Mouse (Mus musculus): ENCODE measurements around the gene Fam196a. TPM values are rescaled to one million over a fixed set of nuclear protein-coding genes. Genes with fewer than 3 reads are reported as not detected.

Fam196a gene
- polyA plus RNA-seq, 1 experiment from 2014 or later = 0.22 TPM

- 44% methylated on average over 2 of the region's 2 CpGs for WGBS (ENCODE audit: insufficient replicate concordance)
- no peaks in the 10 kb centered on the region for H3K9me3 ChIP-seq (replicated peaks; ENCODE audit: control insufficient read depth, low read length)
- peaks cover 9% of the 10 kb centered on the region for H3K27me3 ChIP-seq (ENCODE audit: control insufficient read depth, insufficient read depth, low read depth, low read length)
- H3K27ac ChIP-seq (ENCODE audit: low read length) = no peak overlapping the region
- H3K4me3 ChIP-seq (ENCODE audit: low read depth, low read length) = no peak overlapping the region
- H3K9ac ChIP-seq (ENCODE audit: low read depth, low read length) = no peak overlapping the region
- ATAC-seq (ENCODE audit: low read depth) = no peak
- no peaks in the 10 kb centered on the region for H3K36me3 ChIP-seq (ENCODE audit: control insufficient read depth, insufficient read depth)
- H3K4me2 ChIP-seq (ENCODE audit: low read depth, low read length) = no peak overlapping the region
- no peaks in the 10 kb centered on the region for H3K4me1 ChIP-seq (ENCODE audit: control insufficient read depth, low read depth, low read length)
Observed at GRCm38 (mm10) chr7:134931886-134932285, 6.3 kb downstream of the Fam196a start.

DNA sequence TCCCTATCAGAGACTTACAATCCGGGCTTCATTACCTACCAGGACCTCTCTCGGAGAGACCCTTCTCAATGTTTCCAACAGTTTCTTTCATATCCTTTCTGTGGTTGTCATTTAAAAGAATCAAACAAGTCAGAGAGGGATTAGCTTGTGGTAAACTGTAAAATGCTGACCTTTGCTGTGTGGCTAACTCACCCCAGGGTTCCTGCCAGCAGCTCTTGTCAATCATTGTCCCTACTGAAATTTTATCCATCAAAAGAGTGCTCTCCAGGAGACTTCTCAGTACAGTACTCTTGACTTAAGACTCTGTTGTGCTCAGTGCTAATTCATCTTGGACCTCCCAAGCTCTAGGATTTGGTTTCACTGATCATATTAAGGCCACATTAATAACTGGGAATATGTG is 36.2 kb downstream of the Fam196a start:
- H3K27me3 ChIP-seq (ENCODE audit: control insufficient read depth, insufficient read depth, low read depth, low read length) = no peaks in the 10 kb centered on the region
- H3K27ac ChIP-seq (ENCODE audit: low read length) = no peak overlapping the region
- no peak overlapping the region for H3K9ac ChIP-seq (ENCODE audit: low read depth, low read length)
- no peaks in the 10 kb centered on the region for H3K9me3 ChIP-seq (replicated peaks; ENCODE audit: control insufficient read depth, low read length)
- no peaks in the 10 kb centered on the region for H3K36me3 ChIP-seq (ENCODE audit: control insufficient read depth, insufficient read depth)
- 49% methylated on average over 2 of the region's 2 CpGs for WGBS (ENCODE audit: insufficient replicate concordance)
- no peaks in the 10 kb centered on the region for H3K4me1 ChIP-seq (ENCODE audit: control insufficient read depth, low read depth, low read length)
- no peak for ATAC-seq (ENCODE audit: low read depth)
- H3K4me3 ChIP-seq (ENCODE audit: low read depth, low read length) = no peak overlapping the region
- H3K4me2 ChIP-seq (ENCODE audit: low read depth, low read length) = no peak overlapping the region

DNA sequence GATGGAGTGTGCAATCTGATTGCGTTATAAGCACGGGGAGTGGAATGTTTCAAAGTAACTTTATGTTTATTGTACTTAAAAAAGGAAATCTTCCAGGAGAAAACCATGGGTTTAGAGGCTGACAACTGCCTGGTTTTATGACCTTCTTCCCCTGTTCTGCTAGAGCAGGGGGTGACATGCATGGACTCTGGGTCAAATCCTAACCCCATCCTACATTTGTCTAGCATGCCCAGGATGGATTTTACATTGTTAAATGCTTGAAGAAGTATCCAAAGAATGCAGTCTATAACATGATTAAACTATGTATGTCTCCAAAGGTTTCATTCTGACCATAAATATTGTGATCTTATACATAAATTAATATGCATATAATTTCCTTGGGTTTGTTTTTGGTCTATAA is 38.8 kb downstream of the Fam196a start:
- no peak overlapping the region for H3K27ac ChIP-seq (ENCODE audit: low read length)
- ATAC-seq (ENCODE audit: low read depth) = no peak
- no peaks in the 10 kb centered on the region for H3K4me1 ChIP-seq (ENCODE audit: control insufficient read depth, low read depth, low read length)
- no peak overlapping the region for H3K4me2 ChIP-seq (ENCODE audit: low read depth, low read length)
- no peaks in the 10 kb centered on the region for H3K36me3 ChIP-seq (ENCODE audit: control insufficient read depth, insufficient read depth)
- H3K9ac ChIP-seq (ENCODE audit: low read depth, low read length) = no peak overlapping the region
- WGBS (ENCODE audit: insufficient replicate concordance) = 61% methylated on average over 2 of the region's 2 CpGs
- no peak overlapping the region for H3K4me3 ChIP-seq (ENCODE audit: low read depth, low read length)
- no peaks in the 10 kb centered on the region for H3K9me3 ChIP-seq (replicated peaks; ENCODE audit: control insufficient read depth, low read length)
- no peaks in the 10 kb centered on the region for H3K27me3 ChIP-seq (ENCODE audit: control insufficient read depth, insufficient read depth, low read depth, low read length)

DNA sequence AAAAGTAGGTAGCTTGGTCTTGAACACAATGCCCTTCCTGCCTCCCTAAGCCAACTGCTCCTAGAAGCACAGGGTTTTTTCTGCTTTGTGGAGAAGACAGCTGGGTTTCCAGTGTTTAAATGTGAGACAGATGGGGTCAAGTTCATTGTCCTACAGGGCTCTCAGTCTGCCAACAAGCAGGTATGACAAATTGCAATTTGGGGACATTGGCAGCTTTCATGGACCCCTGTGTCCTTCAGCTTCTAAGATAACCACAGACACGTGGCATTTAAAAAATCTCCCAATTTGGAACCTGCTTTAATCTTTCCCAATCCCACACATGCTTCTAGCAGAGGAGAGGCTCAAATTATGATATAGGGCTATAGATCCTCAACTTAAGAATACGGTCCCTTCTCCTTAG is 43.6 kb downstream of the Fam196a start:
- Histone ChIP-seq H3K36me3 (ENCODE audit: control insufficient read depth, insufficient read depth) (no peaks in the 10 kb centered on the region), H3K4me1 (ENCODE audit: control insufficient read depth, low read depth, low read length) (no peaks in the 10 kb centered on the region), H3K27me3 (ENCODE audit: control insufficient read depth, insufficient read depth, low read depth, low read length) (no peaks in the 10 kb centered on the region), H3K27ac (ENCODE audit: low read length) (no peak overlapping the region), H3K4me3 (ENCODE audit: low read depth, low read length) (no peak overlapping the region), H3K9ac (ENCODE audit: low read depth, low read length) (no peak overlapping the region), H3K9me3 (replicated peaks; ENCODE audit: control insufficient read depth, low read length) (no peaks in the 10 kb centered on the region), H3K4me2 (ENCODE audit: low read depth, low read length) (no peak overlapping the region)
- WGBS (ENCODE audit: insufficient replicate concordance) = 45% methylated on average over 2 of the region's 2 CpGs
- no peak for ATAC-seq (ENCODE audit: low read depth)

DNA sequence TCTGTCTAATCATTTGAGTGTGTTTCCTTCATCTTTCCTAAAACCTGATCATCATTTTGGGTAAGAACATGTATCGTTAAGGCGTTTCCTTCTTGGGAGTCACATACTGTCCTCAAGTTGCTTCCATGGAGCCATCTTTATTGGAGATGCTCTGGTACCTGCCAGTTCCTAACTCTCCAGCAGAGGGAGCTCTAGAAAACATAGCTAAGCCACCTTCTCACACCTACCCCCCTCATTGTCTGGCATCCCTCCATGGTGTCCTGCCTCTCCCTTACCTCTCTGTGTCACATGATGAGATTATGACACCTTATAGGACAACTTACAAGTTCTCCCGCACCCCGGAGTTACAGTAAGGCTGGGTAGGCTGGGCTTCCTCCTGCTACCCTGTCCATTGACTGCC is 45.3 kb downstream of the Fam196a start:
- Histone ChIP-seq H3K4me1 (ENCODE audit: control insufficient read depth, low read depth, low read length) (no peaks in the 10 kb centered on the region), H3K36me3 (ENCODE audit: control insufficient read depth, insufficient read depth) (no peaks in the 10 kb centered on the region), H3K9me3 (replicated peaks; ENCODE audit: control insufficient read depth, low read length) (no peaks in the 10 kb centered on the region), H3K27ac (ENCODE audit: low read length) (no peak overlapping the region), H3K4me2 (ENCODE audit: low read depth, low read length) (no peak overlapping the region), H3K4me3 (ENCODE audit: low read depth, low read length) (no peak overlapping the region), H3K9ac (ENCODE audit: low read depth, low read length) (no peak overlapping the region), H3K27me3 (ENCODE audit: control insufficient read depth, insufficient read depth, low read depth, low read length) (no peaks in the 10 kb centered on the region)
- WGBS (ENCODE audit: insufficient replicate concordance) = 67% methylated on average over 4 of the region's 4 CpGs
- ATAC-seq (ENCODE audit: low read depth) = no peak

DNA sequence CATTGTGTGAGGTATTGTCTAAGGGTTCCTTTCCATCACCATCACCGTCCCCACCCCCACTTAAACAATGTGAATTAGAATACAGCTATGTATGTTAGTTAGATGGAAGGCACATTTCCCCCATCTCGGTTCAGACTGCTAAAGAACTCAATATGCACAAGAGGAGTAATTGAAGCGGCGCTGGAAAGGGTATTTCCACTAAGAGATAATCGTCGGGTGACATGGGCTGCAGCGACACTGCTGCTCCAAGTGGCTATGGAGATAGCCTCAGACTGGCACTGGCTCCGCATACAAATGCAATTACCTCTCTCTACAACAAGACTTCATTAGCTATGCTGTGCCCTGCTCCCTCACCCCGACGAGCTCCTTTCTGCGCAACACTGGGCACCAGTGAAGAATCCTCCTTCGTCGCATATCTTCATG is 45.8 kb downstream of the Fam196a start:
- Histone ChIP-seq H3K9me3 (replicated peaks; ENCODE audit: control insufficient read depth, low read length) (no peaks in the 10 kb centered on the region), H3K36me3 (ENCODE audit: control insufficient read depth, insufficient read depth) (no peaks in the 10 kb centered on the region), H3K4me2 (ENCODE audit: low read depth, low read length) (no peak overlapping the region), H3K9ac (ENCODE audit: low read depth, low read length) (no peak overlapping the region), H3K27ac (ENCODE audit: low read length) (no peak overlapping the region), H3K4me3 (ENCODE audit: low read depth, low read length) (no peak overlapping the region), H3K27me3 (ENCODE audit: control insufficient read depth, insufficient read depth, low read depth, low read length) (no peaks in the 10 kb centered on the region), H3K4me1 (ENCODE audit: control insufficient read depth, low read depth, low read length) (no peaks in the 10 kb centered on the region)
- 76% methylated on average over 13 of the region's 13 CpGs for WGBS (ENCODE audit: insufficient replicate concordance)
- no peak for ATAC-seq (ENCODE audit: low read depth)

- H3K27ac ChIP-seq (ENCODE audit: low read length) = no peak overlapping the region
- no peaks in the 10 kb centered on the region for H3K36me3 ChIP-seq (ENCODE audit: control insufficient read depth, insufficient read depth)
- H3K9ac ChIP-seq (ENCODE audit: low read depth, low read length) = no peak overlapping the region
- ATAC-seq (ENCODE audit: low read depth) = no peak
- no peak overlapping the region for H3K4me3 ChIP-seq (ENCODE audit: low read depth, low read length)
- H3K27me3 ChIP-seq (ENCODE audit: control insufficient read depth, insufficient read depth, low read depth, low read length) = no peaks in the 10 kb centered on the region
- H3K4me2 ChIP-seq (ENCODE audit: low read depth, low read length) = no peak overlapping the region
- no peaks in the 10 kb centered on the region for H3K9me3 ChIP-seq (replicated peaks; ENCODE audit: control insufficient read depth, low read length)
- WGBS (ENCODE audit: insufficient replicate concordance) = 72% methylated on average over 6 of the region's 6 CpGs
- H3K4me1 ChIP-seq (ENCODE audit: control insufficient read depth, low read depth, low read length) = no peaks in the 10 kb centered on the region
Observed at GRCm38 (mm10) chr7:134883516-134883915, 54.7 kb downstream of the Fam196a start.

DNA sequence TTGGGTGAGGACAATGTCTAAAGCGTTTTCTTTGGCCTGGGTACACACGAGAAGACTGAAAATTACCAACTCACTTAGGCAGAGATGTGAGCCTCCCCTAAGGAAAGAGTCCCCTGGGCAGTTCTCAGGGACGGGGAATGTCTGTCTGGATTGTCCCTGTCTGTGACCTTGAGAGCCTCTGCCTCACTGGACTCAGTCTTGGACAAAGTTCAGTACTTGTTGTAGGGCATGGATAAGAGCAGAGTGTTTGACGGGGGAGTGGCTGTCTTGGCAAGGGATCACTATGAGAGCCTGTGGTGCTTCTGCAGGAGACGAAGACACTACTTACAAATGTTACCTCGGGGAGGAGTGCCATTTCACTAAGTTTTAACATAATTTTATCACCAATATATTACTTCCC is 57.8 kb downstream of the Fam196a start:
- no peaks in the 10 kb centered on the region for H3K4me1 ChIP-seq (ENCODE audit: control insufficient read depth, low read depth, low read length)
- 59% methylated on average over 6 of the region's 6 CpGs for WGBS (ENCODE audit: insufficient replicate concordance)
- no peaks in the 10 kb centered on the region for H3K36me3 ChIP-seq (ENCODE audit: control insufficient read depth, insufficient read depth)
- no peak overlapping the region for H3K9ac ChIP-seq (ENCODE audit: low read depth, low read length)
- H3K4me2 ChIP-seq (ENCODE audit: low read depth, low read length) = no peak overlapping the region
- no peak for ATAC-seq (ENCODE audit: low read depth)
- H3K27me3 ChIP-seq (ENCODE audit: control insufficient read depth, insufficient read depth, low read depth, low read length) = no peaks in the 10 kb centered on the region
- no peak overlapping the region for H3K27ac ChIP-seq (ENCODE audit: low read length)
- H3K9me3 ChIP-seq (replicated peaks; ENCODE audit: control insufficient read depth, low read length) = no peaks in the 10 kb centered on the region
- H3K4me3 ChIP-seq (ENCODE audit: low read depth, low read length) = no peak overlapping the region

- no peak overlapping the region for H3K4me3 ChIP-seq (ENCODE audit: low read depth, low read length)
- no peaks in the 10 kb centered on the region for H3K4me1 ChIP-seq (ENCODE audit: control insufficient read depth, low read depth, low read length)
- H3K36me3 ChIP-seq (ENCODE audit: control insufficient read depth, insufficient read depth) = no peaks in the 10 kb centered on the region
- ATAC-seq (ENCODE audit: low read depth) = no peak
- no peak overlapping the region for H3K4me2 ChIP-seq (ENCODE audit: low read depth, low read length)
- no peak overlapping the region for H3K27ac ChIP-seq (ENCODE audit: low read length)
- H3K9ac ChIP-seq (ENCODE audit: low read depth, low read length) = no peak overlapping the region
- no peaks in the 10 kb centered on the region for H3K27me3 ChIP-seq (ENCODE audit: control insufficient read depth, insufficient read depth, low read depth, low read length)
- 69% methylated on average over 6 of the region's 6 CpGs for WGBS (ENCODE audit: insufficient replicate concordance)
- no peaks in the 10 kb centered on the region for H3K9me3 ChIP-seq (replicated peaks; ENCODE audit: control insufficient read depth, low read length)
Observed at GRCm38 (mm10) chr7:134878985-134879384, 59.2 kb downstream of the Fam196a start.

GRCm38 (mm10) chr7:134872981-134873380 is 65.2 kb downstream of the Fam196a start:
- H3K9ac ChIP-seq (ENCODE audit: low read depth, low read length) = no peak overlapping the region
- no peak overlapping the region for H3K27ac ChIP-seq (ENCODE audit: low read length)
- H3K4me2 ChIP-seq (ENCODE audit: low read depth, low read length) = no peak overlapping the region
- H3K4me1 ChIP-seq (ENCODE audit: control insufficient read depth, low read depth, low read length) = no peaks in the 10 kb centered on the region
- no peaks in the 10 kb centered on the region for H3K36me3 ChIP-seq (ENCODE audit: control insufficient read depth, insufficient read depth)
- WGBS (ENCODE audit: insufficient replicate concordance) = 76% methylated on average over 7 of the region's 7 CpGs
- H3K4me3 ChIP-seq (ENCODE audit: low read depth, low read length) = no peak overlapping the region
- no peaks in the 10 kb centered on the region for H3K27me3 ChIP-seq (ENCODE audit: control insufficient read depth, insufficient read depth, low read depth, low read length)
- ATAC-seq (ENCODE audit: low read depth) = no peak
- H3K9me3 ChIP-seq (replicated peaks; ENCODE audit: control insufficient read depth, low read length) = no peaks in the 10 kb centered on the region

Data from liver, embryonic 16.5 days (tissue).